Mouse (Mus musculus) stomach, postnatal 0 days (tissue): ENCODE measurements at regions not wholly inside any gene's neighbourhood (a gene's known extent, or its start where the extent isn't known, plus 50 kb on each side); places are given as distances from the start of the nearest gene placed in this dataset.

Experiments used
- CTCF ChIP-seq: IDR thresholded peaks from 2 replicates; pipeline ENCODE4 v1.5.1; 2016; ENCODE audit warnings: antibody characterized with exemption, low read depth, mild to moderate bottlenecking, moderate library complexity
- EP300 ChIP-seq: optimal IDR thresholded peaks from 2 replicates; pipeline ENCODE3; 2016; ENCODE audit warnings: antibody characterized with exemption

DNA sequence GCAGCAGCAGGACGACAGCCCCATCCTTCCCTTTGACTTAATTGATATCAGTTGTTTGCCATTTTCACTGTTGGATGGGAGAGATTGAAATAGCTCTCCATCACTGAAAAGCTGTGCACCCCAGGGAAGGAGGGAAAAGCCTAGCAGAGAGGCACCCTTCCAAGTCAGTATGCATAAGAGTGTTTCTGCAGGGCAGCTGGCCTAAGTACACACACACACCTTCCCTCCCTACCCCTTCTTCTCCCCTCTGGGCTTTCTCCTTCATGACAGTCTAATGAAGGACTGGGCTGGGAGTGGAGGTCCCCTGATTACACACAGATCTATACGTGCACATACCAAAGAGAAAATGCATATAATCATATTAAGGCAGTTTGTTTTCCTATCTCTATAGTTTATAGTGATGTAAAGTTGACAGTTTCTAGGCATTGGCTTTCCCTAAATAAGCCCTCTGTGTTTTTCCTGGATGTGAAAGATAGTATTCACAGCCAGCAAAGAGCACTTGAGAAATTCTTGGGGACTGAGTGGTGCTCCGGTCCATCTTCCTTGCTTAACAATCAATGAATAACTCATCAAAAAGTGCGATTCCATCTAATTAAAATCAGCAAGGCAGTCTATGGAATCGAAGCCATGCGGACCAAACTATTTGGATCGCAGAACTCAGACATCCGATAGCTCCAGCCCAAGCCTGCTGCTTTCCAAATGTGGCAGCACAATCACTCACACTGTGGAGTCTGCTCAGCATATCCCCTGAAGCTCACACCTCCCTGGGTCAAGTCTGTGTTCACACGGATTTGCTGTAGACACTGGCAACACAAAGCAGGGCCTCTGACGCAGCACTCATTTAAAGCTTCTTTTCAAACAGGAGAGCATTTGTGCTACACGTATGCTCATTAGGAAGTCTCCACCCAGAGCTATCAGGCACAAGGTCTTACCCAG, 224.9 kb upstream of the Sfrp2 start:
- no peak for TF ChIP-seq CTCF
- no peak for TF ChIP-seq EP300
